Mouse (Mus musculus) embryonic facial prominence, embryonic 12.5 days (tissue): ENCODE measurements around the gene Caln1. TPM values are rescaled to one million over a fixed set of nuclear protein-coding genes. Genes with fewer than 3 reads are reported as not detected.

Experiments
- ATAC-seq: fragments of 200-750 bp; cut with Nextera tagmentation; 2 replicates; pipeline ENCODE4 v1.8.0; 2017; ENCODE audit not compliant: insufficient number of reproducible peaks, insufficient read depth, low FRiP score, low TSS enrichment
- H3K27ac ChIP-seq: fragments of 300-500 bp; sonication (generic); 2 replicates; pipeline ENCODE4 v1.5.1; 2016; ENCODE audit warnings: mild to moderate bottlenecking
- H3K27me3 ChIP-seq: fragments of 300-500 bp; sonication (generic); 2 replicates; pipeline ENCODE4 v1.6.1; 2016; ENCODE audit warnings: mild to moderate bottlenecking, moderate library complexity
- H3K36me3 ChIP-seq: fragments of 300-500 bp; sonication (generic); 2 replicates; pipeline ENCODE4 v1.6.1; 2016; ENCODE audit warnings: mild to moderate bottlenecking
- H3K4me1 ChIP-seq: fragments of 300-500 bp; sonication (generic); 2 replicates; pipeline ENCODE4 v1.6.1; 2016
- H3K4me2 ChIP-seq: fragments of 300-500 bp; sonication (generic); replicated peaks from 2 replicates; pipeline ENCODE4 v1.6.1; 2016; ENCODE audit warnings: mild to moderate bottlenecking, moderate library complexity
- H3K4me3 ChIP-seq: fragments of 300-500 bp; sonication (generic); 2 replicates; pipeline ENCODE4 v1.5.1; 2016; ENCODE audit warnings: mild to moderate bottlenecking
- H3K9ac ChIP-seq: fragments of 300-500 bp; sonication (generic); 2 replicates; pipeline ENCODE4 v1.6.1; 2016; ENCODE audit warnings: mild to moderate bottlenecking, moderate library complexity
- H3K9me3 ChIP-seq: fragments of 300-500 bp; sonication (generic); 2 replicates; pipeline ENCODE4 v1.6.1; 2016; ENCODE audit warnings: mild to moderate bottlenecking, moderate library complexity
- WGBS: fragments of 180-500 bp; shearing (Covaris S2); methylation state at CpG from one replicate; pipeline ENCODE4 v1.1.7; 2016; 5-methylcytosine and 5-hydroxymethylcytosine counted together
- polyA plus RNA-seq: library from polyadenylated mRNA; unstranded; fragments of >200 nt; fragmentation: Nextera tagmentation; extraction: Ambion mirVana; gene quantifications from 2 replicates; pipeline ENCODE4 v1.2.1, GENCODE M21; 2016

Caln1 gene
- polyA plus RNA-seq, 1 experiment from 2014 or later: 3.1 TPM

DNA sequence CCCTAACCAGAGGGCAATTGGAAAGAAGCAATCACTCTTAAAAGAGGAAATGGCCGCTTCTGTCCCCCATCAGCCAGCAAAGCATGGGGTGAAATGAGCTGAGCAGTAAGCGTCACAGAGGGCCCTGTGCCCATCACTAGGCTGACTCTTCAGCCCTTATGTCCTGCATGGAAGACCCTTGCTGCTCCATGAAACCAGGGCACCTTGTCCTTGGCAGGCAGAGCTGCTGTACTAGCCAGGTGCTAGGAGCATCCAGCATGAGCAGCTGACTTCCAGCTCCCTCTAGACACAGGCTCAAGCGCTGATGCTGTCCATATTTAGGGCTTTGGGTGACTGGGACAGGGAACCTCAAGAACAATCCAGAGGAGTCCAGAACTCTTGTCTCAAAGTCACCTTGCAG lies 506.1 kb downstream of the Caln1 start:
- no peak for ATAC-seq
- no peak overlapping the region for H3K27ac ChIP-seq
- H3K9ac ChIP-seq: no peak overlapping the region
- no peak overlapping the region for H3K4me3 ChIP-seq
- no peak overlapping the region for H3K4me2 ChIP-seq
- H3K27me3 ChIP-seq: no peaks in the 10 kb centered on the region
- WGBS: 91% methylated on average over 3 of the region's 3 CpGs
- H3K36me3 ChIP-seq: no peaks in the 10 kb centered on the region
- peaks cover 5% of the 10 kb centered on the region; the same call in 1 of the 2 replicates for H3K9me3 ChIP-seq
- H3K4me1 ChIP-seq: no peaks in the 10 kb centered on the region

DNA sequence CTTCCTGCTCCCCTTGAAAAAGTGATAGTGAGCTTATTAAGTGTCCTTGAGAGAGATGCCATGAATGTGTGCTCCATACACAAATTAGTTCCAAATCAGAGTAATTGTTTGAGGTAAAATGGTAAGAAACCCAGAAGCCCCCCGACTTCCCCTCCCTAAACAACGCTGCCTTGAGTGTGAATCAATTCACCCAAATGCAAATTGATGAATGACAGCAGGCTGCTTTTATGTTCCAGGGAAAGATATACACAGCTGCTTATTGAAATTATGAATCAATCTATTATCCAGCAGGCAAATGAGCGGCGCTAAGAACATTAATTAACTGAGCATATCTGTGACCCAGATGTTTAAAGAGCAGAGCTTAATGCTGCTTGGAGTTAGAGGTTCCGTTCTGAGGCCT lies 511.1 kb downstream of the Caln1 start:
- no peaks in the 10 kb centered on the region for H3K4me1 ChIP-seq
- H3K27ac ChIP-seq: no peak overlapping the region
- no peaks in the 10 kb centered on the region for H3K9me3 ChIP-seq
- H3K9ac ChIP-seq: no peak overlapping the region
- ATAC-seq: no peak
- H3K4me3 ChIP-seq: no peak overlapping the region
- WGBS: 86% methylated on average over 5 of the region's 5 CpGs
- H3K27me3 ChIP-seq: no peaks in the 10 kb centered on the region
- no peak overlapping the region for H3K4me2 ChIP-seq
- no peaks in the 10 kb centered on the region for H3K36me3 ChIP-seq

- H3K27me3 ChIP-seq: no peaks in the 10 kb centered on the region
- H3K27ac ChIP-seq: no peak overlapping the region
- no peaks in the 10 kb centered on the region for H3K4me1 ChIP-seq
- H3K4me2 ChIP-seq: no peak overlapping the region
- no peak overlapping the region for H3K4me3 ChIP-seq
- H3K36me3 ChIP-seq: no peaks in the 10 kb centered on the region
- H3K9me3 ChIP-seq: no peaks in the 10 kb centered on the region
- ATAC-seq: no peak
- 64% methylated on average over 5 of the region's 5 CpGs for WGBS
- H3K9ac ChIP-seq: no peak overlapping the region
Measured at GRCm38 (mm10) chr5:130891735-130892134, 522.5 kb downstream of the Caln1 start.

DNA sequence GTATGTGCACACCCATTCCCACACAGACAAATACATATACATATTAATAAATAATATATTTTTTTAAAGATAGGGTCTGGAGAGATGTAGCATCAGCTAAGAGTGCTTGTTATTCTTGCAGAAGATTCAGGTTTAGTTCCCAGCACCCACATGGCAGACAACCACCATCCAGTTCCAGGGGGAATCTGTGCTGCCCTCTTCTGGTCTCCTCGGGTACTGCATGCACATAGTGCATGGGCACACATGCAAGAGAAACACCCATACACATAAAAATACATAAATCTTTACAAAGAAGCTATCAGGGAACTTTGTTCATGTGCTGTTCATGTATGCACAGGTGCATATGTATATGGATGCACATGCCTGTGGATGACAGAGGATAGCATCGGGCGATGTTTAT lies 526.7 kb downstream of the Caln1 start:
- Histone ChIP-seq H3K27me3 (no peaks in the 10 kb centered on the region), H3K4me2 (no peak overlapping the region), H3K4me3 (no peak overlapping the region), H3K36me3 (no peaks in the 10 kb centered on the region), H3K27ac (no peak overlapping the region), H3K4me1 (no peaks in the 10 kb centered on the region), H3K9me3 (no peaks in the 10 kb centered on the region), H3K9ac (no peak overlapping the region)
- ATAC-seq: no peak
- 94% methylated on average over 3 of the region's 3 CpGs for WGBS

Other genes starting within 250 kb of the Caln1 start
- gene Kctd7, start 224.6 kb upstream of the Caln1 start, polyA plus RNA-seq: 7.3 and 8.7 TPM in 2 replicates
- gene Rabgef1, start 197.7 kb upstream of the Caln1 start, polyA plus RNA-seq: 26.3 and 30.3 TPM in 2 replicates
- 37.6 and 38.2 TPM in 2 replicates for gene Tmem248, start 152.4 kb upstream of the Caln1 start, polyA plus RNA-seq
- gene Sbds, start 113.9 kb upstream of the Caln1 start, polyA plus RNA-seq: 67.2 and 67.7 TPM in 2 replicates
- 29.8 and 30.4 TPM in 2 replicates for gene Tyw1, start 113.8 kb upstream of the Caln1 start, polyA plus RNA-seq
- not detected in 2 replicates for gene A330070K13Rik, start 15.2 kb downstream of the Caln1 start, polyA plus RNA-seq